Mouse (Mus musculus): ENCODE results near the gene Got1. TPM values are rescaled to one million over a fixed set of nuclear protein-coding genes. Genes with fewer than 3 reads are reported as not detected.

Got1 gene
- polyA plus RNA-seq, 1 experiment from 2014 or later = 85.0 TPM

- Histone ChIP-seq H3K4me2 (replicated peaks; ENCODE audit: low read depth) (no peak overlapping the region), H3K4me1 (replicated peaks; ENCODE audit: control insufficient read depth, insufficient read depth, low read length) (no peaks in the 10 kb centered on the region), H3K9ac (ENCODE audit: low read depth, low read length) (no peak overlapping the region), H3K9me3 (ENCODE audit: control insufficient read depth) (no peaks in the 10 kb centered on the region), H3K27me3 (replicated peaks; ENCODE audit: control insufficient read depth, insufficient read depth, low read length) (no peaks in the 10 kb centered on the region; the same call in 1 of the 2 replicates), H3K36me3 (ENCODE audit: control insufficient read depth, insufficient read depth) (no peaks in the 10 kb centered on the region), H3K4me3 (ENCODE audit: low read depth, low read length) (no peak overlapping the region), H3K27ac (ENCODE audit: low read depth, low read length) (no peak overlapping the region)
- no peak for ATAC-seq
- TF ChIP-seq CTCF (IDR thresholded peaks at IDR 0.05; ENCODE audit: low read depth) = no peak
- 82% methylated on average over 10 of the region's 10 CpGs for WGBS
Observed at GRCm38 (mm10) chr19:43451563-43451962, 72.8 kb downstream of the Got1 start.

Other genes starting within 250 kb of the Got1 start
- gene Hpse2, start 136.2 kb downstream of the Got1 start, polyA plus RNA-seq (2015; fragmentation: Nextera tagmentation; extraction: Ambion mirVana) = 3.3 and 4.7 TPM in 2 replicates
- 5.4 and 5.5 TPM in 2 replicates for gene Cnnm1, start 84.2 kb downstream of the Got1 start, polyA plus RNA-seq (2015; fragmentation: Nextera tagmentation; extraction: Ambion mirVana)
- 54.3 and 56.9 TPM in 2 replicates for gene Nkx2-3, start 87.7 kb upstream of the Got1 start, polyA plus RNA-seq (2015; fragmentation: Nextera tagmentation; extraction: Ambion mirVana)
- gene Slc25a28, start 150.3 kb upstream of the Got1 start, polyA plus RNA-seq (2015; fragmentation: Nextera tagmentation; extraction: Ambion mirVana) = 20.6 and 20.7 TPM in 2 replicates
- gene Entpd7, start 165.1 kb upstream of the Got1 start, polyA plus RNA-seq (2015; fragmentation: Nextera tagmentation; extraction: Ambion mirVana) = 61.5 and 65.2 TPM in 2 replicates
- 21.2 and 23.2 TPM in 2 replicates for gene Cutc, start 228.4 kb upstream of the Got1 start, polyA plus RNA-seq (2015; fragmentation: Nextera tagmentation; extraction: Ambion mirVana)
- 15.3 and 16.8 TPM in 2 replicates for gene Cox15, start 228.4 kb upstream of the Got1 start, polyA plus RNA-seq (2015; fragmentation: Nextera tagmentation; extraction: Ambion mirVana)

All from intestine, postnatal 0 days (tissue).